Mouse (Mus musculus): ENCODE data around the gene Mef2d.

Gene Mef2d
- long read RNA-seq, experiment 1, full-length matches to known transcripts, result 2 of 10 reads
- long read RNA-seq, experiment 1, partial matches to known transcripts, result 2 of 10 reads
- long read RNA-seq, experiment 1, other reads (novel, unspliced or antisense), result 6 of 10 reads
- long read RNA-seq, experiment 2, partial matches to known transcripts, result 1 of 11 reads
- long read RNA-seq, experiment 2, other reads (novel, unspliced or antisense), result 10 of 11 reads

DNA sequence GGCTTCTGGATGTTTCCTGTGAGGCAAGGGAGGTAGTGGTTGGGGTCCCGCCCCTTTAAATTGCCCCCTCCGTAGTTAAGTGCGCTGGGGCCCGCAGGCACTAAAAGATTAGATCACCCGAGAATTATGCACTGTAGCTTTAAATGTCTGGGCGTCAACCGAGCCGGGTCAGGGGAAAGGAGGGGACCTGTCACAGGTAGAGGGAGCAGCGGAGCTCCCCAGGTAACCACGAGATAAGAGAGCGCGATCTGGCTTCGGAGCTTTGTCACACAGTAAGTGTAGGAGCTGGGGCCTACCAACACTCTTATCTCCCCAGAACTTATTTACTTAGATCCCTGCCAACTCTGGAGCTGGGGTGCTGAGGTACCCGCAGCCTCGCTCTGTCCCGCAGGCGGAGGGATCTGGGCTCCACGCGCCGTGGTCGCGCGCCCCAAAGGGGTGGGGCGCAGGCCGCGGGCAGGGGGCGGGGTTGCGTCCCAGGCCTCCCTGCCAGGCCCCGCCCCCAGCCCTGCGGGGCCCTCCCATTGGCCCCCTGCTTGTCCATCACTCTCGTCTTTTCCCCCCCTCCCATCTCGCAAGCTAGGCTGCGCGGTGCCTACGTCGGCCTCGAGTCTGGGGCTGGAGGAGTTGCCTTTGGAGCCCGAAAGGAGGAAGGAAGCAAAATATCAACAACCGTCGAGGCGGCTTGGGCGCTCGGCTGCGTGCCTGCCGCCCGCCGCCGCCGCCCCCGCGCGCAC, at the start of gene Mef2d:
Gene Mef2d, plus strand, starts transcription at position 586 of the 737 bp plus-strand sequence.
- intact Hi-C loops (cut with DNase I), result no loop called here

DNA sequence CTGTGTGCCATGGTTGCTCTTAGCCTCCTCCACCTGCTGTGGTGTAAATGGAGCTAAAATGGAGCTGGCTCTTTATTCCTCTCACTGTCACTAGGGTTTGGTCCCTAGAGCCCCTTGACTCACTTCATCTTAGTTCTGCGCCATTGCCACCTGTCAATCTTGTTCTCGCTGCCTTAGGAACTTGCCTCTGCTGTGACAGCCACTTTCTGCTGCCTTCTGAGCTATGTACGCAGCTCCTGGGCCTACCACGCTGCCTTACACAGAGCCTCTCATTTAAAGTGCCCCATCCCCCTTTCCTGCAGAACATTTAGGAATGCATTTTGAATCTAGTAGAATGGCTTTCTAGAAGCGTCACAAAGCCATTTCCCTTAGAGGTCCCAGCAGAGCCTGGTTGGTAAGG, 48.0 kb upstream of the Mef2d start:
- intact Hi-C loops (cut with DNase I), result no loop called here

DNA sequence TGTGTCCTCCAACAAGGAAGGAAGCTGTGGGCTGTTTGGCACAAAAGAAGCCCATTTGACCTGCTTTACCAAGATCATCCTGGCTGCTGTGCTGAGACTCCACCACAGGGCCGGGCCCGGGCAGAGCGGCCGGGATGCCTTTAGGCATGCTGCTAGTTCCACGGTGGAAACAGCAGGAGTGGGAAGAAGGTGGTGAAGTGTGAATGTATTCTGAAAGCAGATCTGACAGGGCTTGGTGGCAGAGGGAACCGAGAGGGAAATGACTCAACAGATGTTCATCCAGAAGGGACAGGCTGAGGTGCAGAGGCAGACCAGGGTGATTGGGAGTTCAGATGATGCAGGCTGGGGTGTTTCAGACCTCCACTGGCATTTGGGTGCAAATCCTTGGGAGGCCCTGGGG, 44.5 kb upstream of the Mef2d start:
- intact Hi-C loops (cut with DNase I), result no loop called here

DNA sequence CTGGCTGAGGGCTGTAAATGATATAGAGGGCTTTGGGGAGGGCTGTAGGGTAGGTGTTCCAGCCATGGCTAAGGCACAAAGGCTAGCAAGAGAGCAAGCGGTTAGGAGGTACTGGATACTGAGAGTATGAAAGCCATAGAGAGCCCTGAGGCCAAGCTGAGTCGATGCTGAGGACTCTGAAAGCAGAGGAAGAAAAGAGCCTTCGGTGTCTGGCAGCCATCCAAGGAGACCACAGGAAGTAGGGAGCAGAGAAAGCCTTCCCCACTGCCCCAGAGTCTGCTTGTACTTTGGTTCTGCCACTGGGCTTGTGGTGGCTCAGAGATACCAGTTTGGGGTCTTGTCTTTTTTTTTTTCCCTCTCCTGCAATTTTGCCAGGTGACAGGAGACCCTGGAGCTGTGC, 41.9 kb upstream of the Mef2d start:
- intact Hi-C loops (cut with DNase I), result no loop called here

DNA sequence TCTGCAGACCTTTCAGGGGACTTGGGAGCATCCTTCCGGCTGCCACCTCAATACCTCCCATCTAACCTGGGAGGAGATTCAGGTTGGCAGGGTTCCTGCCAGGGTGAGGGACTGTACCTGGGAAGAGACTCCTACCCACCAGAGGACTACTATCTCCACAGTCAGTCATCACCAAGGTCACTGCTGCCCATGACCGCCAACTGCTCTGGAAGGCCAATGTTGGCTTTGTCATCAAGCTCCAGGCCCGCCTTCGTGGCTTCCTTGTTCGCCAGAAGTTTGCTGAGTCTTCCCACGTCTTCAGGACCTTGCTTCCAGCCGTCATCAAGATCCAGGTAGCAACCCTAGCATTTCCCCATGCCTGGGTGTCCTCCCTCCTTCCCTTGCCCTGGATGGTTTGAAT, 40.4 kb upstream of the Mef2d start:
- intact Hi-C loops (cut with DNase I), result no loop called here

DNA sequence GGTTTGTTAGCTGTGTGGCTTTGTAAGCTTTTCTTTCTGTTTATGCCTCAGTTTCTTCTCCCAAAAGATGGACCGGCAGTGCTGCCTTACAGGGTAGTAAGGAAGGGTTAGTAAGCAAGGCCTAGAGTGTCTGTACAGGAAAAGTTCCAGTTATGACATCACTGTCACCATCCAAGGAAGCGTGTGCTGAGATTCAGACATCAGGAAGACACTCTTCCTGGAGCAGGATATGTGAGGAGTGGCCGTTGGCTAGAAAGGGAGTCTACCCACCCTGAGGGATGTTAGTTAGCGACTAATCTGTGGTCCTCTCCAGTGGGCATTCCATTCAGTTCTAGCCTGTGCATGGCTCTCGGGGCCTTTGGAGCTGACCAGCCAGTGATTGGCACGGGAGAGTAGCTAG, 40.0 kb upstream of the Mef2d start:
- intact Hi-C loops (cut with DNase I), result no loop called here

DNA sequence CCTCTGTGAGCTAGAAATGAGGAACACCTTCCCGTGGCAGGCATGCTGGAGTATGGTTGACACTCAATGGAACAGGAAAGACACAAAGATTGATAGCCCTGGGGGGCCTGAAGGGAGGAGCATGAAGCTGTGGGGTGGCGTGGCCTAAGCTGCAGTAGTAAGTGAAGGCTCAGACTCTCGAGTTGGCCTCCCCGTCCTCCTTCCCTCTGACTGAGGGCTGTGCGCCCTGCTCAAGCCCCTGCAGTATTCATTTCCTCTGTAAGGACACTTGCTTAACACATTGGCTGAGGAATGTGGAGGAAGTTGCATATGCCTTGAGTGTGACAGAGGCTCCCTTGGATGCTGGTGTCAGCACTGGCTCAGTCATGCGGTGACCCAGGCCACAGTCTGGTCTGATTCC, 39.6 kb upstream of the Mef2d start:
- intact Hi-C loops (cut with DNase I), result no loop called here

DNA sequence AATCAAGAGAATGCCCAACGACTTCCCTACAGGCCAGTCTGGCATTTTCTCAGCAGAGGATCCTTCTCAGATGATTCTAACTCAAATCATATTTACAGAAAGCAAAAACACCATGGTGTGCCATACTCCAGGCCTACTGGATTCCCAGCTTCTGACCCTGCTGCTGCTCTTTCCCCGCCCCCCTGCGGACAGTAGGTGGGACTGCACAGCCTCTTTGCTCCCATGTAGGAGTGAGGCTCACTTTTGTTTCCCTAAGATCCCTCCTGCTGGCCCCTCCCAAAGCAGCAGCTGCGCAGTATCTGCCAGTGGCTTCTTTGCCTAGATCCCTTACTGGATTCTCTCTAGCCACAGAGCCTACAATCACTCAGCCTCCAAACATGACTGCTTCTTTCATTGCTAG, 36.0 kb upstream of the Mef2d start:
- intact Hi-C loops (cut with DNase I), result no loop called here

DNA sequence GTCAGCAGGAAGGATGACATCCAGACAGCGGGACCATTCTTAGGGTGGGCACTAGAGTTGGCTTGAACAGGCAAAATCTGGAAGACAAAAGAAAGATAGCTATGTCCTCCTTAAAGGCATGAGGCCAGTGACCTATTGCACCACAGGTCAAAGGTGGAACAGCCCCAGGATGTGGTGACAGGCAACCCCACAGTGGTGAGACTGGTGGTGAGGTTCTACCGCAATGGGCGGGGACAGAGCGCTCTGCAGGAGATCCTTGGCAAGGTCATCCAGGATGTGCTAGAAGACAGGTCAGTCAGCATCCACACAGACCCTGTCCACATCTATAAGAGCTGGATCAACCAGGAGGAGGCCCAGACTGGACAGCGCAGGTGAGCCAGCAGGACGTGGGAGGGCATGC, 33.0 kb upstream of the Mef2d start:
- intact Hi-C loops (cut with DNase I), result no loop called here

DNA sequence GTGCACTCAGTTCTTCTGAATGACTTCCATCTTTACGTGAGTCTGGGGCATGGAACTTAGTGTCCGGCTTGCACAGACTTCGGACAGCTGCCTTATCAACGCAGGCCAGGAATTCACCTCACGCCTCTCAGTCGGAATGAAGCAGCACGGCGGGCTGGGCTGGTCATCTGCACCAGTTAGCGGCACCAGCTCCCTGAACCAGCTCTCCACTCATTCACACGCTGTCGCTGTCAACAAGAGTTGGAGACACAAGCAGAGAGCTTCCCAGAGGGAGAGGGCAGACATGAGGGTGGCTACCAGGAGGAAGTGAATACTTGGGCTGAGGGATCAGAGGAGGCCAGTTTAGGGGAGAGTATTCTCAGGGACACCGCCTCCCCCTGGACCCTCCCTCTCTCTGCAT, 27.8 kb upstream of the Mef2d start:
- intact Hi-C loops (cut with DNase I), result no loop called here

DNA sequence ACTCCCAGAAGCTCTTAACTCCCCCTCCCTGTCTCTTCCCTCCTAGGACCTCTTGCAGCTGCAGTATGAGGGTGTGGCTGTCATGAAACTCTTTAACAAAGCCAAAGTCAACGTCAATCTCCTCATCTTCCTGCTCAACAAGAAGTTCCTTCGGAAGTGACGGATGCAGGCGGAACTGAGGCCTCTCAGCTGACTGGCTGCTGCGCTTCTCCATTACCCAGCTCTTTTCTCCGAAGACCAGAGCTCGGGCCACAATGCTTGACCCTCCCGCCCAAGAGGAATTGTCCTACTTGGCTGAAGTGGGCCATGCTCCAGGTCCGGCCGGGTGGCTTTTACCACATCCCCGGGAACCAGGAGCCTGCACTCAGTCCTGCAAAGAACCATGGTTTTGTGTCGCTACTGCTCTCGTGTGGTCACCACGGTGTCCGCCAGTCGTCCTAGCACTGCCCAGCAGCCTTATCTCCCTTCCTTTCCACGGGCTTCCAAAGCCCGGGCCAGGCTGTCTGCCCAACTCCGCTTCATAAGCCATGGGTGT, 22.0 kb upstream of the Mef2d start:
- intact Hi-C loops (cut with DNase I), result no loop called here

DNA sequence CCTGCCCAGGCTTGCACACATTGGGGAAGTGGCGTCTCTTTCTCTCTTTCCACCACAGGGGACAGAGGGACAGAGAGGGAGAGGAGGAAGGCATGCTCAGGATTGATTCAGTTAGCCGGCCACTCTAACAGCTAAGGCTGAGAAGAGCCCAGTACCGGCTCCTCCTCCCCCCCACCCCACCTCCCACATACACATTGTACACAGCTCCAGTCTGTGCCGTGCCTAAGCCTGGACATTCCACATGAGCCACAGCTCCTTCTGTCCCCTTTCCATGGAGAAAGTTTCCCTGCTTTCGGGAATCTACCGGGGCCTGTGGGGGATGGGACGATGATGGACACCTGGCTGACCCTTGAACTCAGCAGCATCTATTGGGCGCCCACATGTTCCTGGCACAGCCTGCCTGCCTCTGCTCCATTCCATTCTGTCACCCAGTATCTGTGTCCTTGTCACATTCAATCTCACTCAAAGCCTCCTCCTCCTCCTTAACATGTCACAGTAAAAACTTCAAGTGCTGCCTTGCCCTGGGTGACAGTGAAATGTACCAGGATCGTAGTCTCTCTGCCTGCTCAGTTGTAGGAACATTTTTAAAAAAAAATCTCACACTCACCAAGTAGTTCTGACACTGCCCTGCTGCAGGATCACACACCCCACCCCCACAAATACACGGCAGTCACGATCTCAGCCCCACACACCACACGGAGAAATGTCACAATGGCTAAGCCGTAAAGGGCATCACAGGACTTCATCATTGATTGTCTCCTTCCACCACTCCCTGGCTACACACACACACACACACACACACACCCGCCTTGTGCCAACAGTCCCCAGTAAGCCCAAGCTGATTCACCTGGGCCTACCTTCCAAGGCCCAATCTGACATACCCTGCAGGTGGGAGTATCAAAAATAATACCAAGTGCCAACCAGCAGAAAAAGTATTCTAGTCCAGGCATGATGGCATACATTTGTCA, 20.7 kb upstream of the Mef2d start:
- intact Hi-C loops (cut with DNase I), result no loop called here

DNA sequence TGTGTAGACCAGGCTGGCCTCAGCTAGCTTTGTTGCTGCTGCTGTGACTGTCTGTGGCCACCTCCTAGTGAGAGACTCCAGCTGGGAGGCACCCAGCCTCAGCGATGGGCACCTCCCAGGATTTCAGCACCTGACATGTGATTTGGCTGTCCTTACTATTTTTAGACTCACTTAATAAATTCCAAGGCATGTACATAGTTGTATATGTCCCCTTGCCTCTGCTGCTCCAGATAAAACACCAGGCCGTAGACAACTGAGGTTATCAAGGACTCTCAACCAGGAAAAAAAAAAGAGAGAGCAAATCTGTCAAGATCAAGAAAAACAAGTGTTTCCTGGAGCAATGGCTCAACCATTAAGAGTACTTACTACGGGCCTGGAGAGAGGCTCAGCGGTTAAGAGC, 17.0 kb upstream of the Mef2d start:
- intact Hi-C loops (cut with DNase I), result no loop called here

DNA sequence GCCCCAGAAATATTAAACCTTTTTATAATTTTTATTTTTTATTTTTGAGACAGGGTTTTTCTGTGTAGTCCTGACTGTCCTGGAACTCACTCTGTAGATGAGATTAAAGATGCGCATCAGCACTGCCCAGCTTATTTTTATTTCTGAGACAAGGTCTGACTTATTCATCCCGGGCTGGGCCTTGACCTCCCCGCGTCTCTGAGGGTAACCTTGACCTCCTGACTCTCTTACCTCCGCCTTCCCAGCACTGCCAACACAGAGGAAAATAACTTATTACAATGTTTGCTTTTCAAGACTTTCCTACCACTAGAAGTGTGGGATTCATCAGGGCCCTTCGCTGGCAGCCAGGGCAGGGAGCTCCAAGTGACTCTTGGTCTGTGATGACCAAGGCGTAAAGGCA, 16.0 kb upstream of the Mef2d start:
- intact Hi-C loops (cut with DNase I), result no loop called here

DNA sequence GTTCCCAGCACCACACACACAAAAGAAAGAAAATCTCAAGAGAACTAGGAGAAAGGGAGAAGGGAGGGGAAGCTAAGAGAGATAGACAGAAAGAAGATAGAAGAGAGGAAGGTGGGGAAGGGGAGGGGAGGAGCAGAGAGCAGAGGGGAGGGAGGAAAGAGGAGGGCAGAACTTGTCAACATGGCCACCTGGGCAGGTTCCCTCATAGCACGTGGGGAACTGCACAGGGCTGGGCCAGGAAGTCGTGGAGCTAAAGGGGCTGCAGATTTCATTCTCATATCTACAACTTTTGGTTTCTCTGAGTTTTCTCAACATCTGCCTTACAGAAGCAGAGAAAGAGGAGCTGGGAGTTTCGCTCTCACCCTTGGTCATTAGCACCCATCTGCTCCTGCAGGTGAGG, 14.5 kb upstream of the Mef2d start:
- intact Hi-C loops (cut with DNase I), result no loop called here

DNA sequence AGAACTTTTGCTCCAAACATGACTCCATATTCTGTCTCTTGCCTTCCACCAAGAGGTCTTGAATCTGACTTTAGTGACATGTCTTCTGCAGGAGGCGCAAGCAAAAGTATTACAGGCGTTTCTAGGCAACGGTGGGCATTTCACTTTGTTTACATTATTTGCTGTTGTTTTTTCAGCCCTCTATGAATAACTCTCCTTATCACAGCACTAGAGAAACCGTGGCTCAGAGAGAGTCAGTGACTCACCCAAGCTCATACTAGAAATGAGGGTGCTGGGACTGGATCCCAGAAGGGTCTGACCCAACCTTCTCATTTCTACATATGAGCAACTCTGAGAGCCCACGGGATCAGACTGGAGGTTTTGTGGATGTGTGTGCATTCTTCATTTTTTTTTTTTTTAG, 14.1 kb upstream of the Mef2d start:
- intact Hi-C loops (cut with DNase I), result no loop called here

DNA sequence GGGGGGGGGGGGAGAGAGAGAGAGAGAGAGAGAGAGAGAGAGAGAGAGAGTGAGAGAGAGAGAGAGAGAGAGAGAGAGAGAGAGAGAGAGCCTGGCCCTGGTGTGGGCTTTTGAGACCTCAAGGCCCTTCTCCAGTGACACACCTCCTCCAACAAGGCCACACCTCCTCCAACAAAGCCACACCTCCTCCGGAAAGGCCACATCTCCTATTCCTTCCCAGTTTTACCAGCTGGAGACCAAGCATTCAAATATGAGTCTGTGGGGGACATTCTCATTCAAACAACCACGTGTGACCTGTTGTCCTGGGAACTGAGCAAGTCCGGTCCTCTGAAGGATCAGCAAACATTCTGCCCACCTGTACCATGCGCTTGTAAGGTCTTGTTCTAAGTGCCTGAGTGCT, 13.2 kb upstream of the Mef2d start:
- intact Hi-C loops (cut with DNase I), result no loop called here

DNA sequence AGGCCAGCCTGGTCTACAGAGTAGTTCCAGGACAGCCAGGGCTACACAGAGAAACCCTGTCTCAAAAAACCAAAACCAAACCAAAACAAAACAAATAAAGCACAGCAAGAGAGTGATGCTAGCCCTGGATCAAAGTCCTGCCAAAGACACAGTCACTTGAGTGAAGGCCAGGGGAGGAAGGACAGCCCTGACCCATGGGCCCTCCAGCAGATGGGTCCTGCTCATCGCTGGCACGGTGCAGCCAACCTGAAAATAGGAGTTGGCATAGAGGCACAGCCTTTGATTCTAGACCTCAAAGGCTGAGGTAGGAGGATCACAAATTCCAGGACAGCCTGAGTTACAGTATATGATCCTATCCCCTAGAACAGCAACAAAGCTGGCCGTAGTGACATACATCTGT, 11.1 kb upstream of the Mef2d start:
- intact Hi-C loops (cut with DNase I), result loop anchor here (5.0 kb wide), 1 partner anchor 44 kb away; no protein-coding TSS in a partner anchor

DNA sequence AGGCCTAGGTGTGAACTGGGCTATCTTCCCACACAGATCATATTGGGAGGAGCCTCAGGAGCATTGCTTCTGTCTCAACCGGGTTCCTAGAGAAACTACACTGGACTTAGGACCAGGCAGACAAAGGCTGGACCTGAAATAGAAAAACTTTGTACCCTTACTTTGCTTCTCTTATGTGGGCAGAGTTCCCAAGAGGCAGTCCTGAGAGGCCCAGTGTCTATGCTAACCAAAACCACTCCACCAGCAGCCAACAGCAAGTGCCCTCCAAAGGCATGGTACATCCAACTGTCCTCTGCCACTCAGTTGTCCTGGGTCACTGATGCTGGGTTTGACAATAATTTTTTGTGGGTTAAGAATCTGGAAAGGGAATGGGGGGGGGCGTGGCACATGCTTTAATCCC, 9.7 kb upstream of the Mef2d start:
- intact Hi-C loops (cut with DNase I), result loop anchor here (5.0 kb wide), 1 partner anchor 45 kb away; no protein-coding TSS in a partner anchor

DNA sequence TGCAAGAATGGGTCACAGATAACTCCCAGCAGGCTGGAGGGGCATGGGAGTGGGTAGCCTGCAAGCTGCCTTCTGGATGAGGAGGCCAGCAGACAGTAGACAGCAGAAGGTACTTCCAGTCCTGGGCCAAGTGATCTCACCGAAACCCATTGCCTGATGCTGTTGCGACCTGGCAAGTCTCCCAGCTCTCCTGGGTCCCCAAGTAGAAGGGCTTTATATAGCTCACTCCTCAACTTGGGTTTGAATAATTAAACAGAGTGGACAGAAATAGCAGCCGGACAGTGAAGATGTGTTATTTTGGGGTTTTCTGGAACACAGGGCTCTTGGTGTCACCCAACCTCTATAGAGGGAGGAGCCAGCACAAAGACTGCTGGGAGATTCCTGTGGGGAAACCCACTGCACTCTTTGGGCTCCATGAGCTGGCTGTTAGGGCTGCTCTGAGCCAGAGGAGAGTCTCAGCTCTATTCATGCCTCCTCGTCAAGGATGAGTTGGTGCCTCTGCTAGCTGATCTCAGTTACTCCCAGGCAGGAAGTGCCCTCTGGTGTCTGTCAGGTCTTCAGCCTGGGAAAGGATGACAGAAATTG, 8.9 kb upstream of the Mef2d start:
- intact Hi-C loops (cut with DNase I), result loop anchor here (5.0 kb wide), 1 partner anchor 46 kb away; no protein-coding TSS in a partner anchor

DNA sequence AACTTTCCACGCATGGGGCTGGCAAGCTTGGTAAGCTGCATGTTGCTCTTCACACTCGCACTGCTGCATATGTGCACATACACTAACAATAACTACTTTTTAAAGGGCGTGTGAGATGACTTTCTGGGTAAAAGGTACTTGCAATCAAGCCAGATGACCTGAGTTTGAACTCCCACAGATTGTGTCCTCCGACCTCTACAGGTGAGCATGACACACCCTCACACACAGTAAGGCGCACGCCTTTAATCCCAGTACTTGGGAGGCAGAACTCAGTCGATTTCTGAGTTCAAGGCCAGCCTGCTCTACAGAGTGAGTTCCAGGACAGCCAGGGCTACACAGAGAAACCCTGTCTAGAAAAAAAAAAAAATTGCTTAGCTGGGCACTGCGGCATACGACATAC, 5.8 kb upstream of the Mef2d start:
- intact Hi-C loops (cut with DNase I), result loop anchor here (5.0 kb wide), 1 partner anchor 36 kb away; no protein-coding TSS in a partner anchor
